Mouse (Mus musculus) hindbrain, embryonic 14.5 days (tissue): ENCODE measurements around the gene Slc26a8. TPM values are rescaled to one million over a fixed set of nuclear protein-coding genes. Genes with fewer than 3 reads are reported as not detected.

Experiments used
- ATAC-seq: fragments of 200-750 bp; cut with Nextera tagmentation; 2 replicates; pipeline ENCODE4 v1.8.0; 2017; ENCODE audit warnings: moderate number of reproducible peaks, mild to moderate bottlenecking, moderate TSS enrichment, moderate library complexity; ENCODE audit not compliant: low FRiP score
- DNase-seq: peaks from one replicate; pipeline ENCODE4 v3.0.0-alpha.2; 2015; ENCODE audit warnings: low spot score
- H3K27ac ChIP-seq: fragments of 300-500 bp; sonication (generic); 2 replicates; pipeline ENCODE4 v1.5.1; 2014; ENCODE audit warnings: mild to moderate bottlenecking, moderate library complexity
- H3K27me3 ChIP-seq: fragments of 300-500 bp; sonication (generic); 2 replicates; pipeline ENCODE4 v1.6.1; 2014; ENCODE audit warnings: mild to moderate bottlenecking, low read length, mixed read lengths; ENCODE audit not compliant: control insufficient read depth, insufficient read depth
- H3K36me3 ChIP-seq: fragments of 300-500 bp; sonication (generic); replicated peaks from 2 replicates; pipeline ENCODE4 v1.6.1; 2014; ENCODE audit not compliant: control insufficient read depth, insufficient read depth
- H3K4me1 ChIP-seq: fragments of 300-500 bp; sonication (generic); replicated peaks from 2 replicates; pipeline ENCODE4 v1.6.1; 2014; ENCODE audit warnings: antibody characterized with exemption, low read length, mixed read lengths; ENCODE audit not compliant: control insufficient read depth, insufficient read depth
- H3K4me2 ChIP-seq: fragments of 300-500 bp; sonication (generic); replicated peaks from 2 replicates; pipeline ENCODE4 v1.6.1; 2014; ENCODE audit warnings: mild to moderate bottlenecking, moderate library complexity
- H3K4me3 ChIP-seq: fragments of 300-500 bp; sonication (generic); replicated peaks from 2 replicates; pipeline ENCODE4 v1.5.1; 2014; ENCODE audit warnings: mild to moderate bottlenecking, low read length
- H3K9ac ChIP-seq: fragments of 300-500 bp; sonication (generic); 2 replicates; pipeline ENCODE4 v1.6.1; 2014
- H3K9me3 ChIP-seq: fragments of 300-500 bp; sonication (generic); 2 replicates; pipeline ENCODE4 v1.6.1; 2016; ENCODE audit warnings: low read length; ENCODE audit not compliant: control insufficient read depth
- WGBS: fragments of 180-500 bp; shearing (Covaris S2); extraction: QIAGEN DNeasy Blood & Tissue Kit; methylation state at CpG from one replicate; pipeline ENCODE4 v1.1.7; 2014; 5-methylcytosine and 5-hydroxymethylcytosine counted together
- polyA plus RNA-seq: library from polyadenylated mRNA; unstranded; fragments of >200 nt; fragmentation: Nextera tagmentation; extraction: Ambion mirVana; gene quantifications from 2 replicates; pipeline ENCODE4 v1.2.1, GENCODE M21; 2014

Slc26a8 gene
- polyA plus RNA-seq, 1 experiment from 2014 or later, result 1.8 TPM

DNA sequence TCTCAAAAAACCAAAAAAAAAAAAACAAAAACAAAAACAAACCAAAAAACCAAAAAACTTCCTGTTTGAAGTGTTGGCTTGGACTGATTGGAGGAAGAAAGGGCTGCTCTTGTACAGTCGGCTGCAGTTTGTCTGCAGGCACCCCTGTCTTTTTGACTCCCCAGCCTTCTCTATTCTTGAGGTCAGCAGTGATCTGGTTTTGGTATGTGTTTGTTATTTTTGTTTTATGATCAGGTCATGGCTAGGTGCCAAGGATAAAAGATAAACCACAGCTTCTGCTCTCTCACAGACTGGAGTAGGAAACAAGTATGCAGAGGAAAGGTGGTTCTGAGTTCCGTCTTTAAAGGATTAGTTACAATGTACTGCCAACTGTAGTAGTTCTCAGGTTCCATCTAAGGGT, 12.6 kb upstream of the Slc26a8 start:
- ATAC-seq (no peak), DNase-seq (no peak)
- no peak overlapping the region for H3K9ac ChIP-seq
- H3K9me3 ChIP-seq, result no peaks in the 10 kb centered on the region
- 88% methylated on average over 2 of the region's 2 CpGs for WGBS
- no peaks in the 10 kb centered on the region for H3K27me3 ChIP-seq
- H3K4me1 ChIP-seq, result peaks cover 3% of the 10 kb centered on the region; the same call in 1 of the 2 replicates
- H3K27ac ChIP-seq, result no peak overlapping the region
- H3K36me3 ChIP-seq, result no peaks in the 10 kb centered on the region
- no peak overlapping the region for H3K4me3 ChIP-seq
- no peak overlapping the region for H3K4me2 ChIP-seq

DNA sequence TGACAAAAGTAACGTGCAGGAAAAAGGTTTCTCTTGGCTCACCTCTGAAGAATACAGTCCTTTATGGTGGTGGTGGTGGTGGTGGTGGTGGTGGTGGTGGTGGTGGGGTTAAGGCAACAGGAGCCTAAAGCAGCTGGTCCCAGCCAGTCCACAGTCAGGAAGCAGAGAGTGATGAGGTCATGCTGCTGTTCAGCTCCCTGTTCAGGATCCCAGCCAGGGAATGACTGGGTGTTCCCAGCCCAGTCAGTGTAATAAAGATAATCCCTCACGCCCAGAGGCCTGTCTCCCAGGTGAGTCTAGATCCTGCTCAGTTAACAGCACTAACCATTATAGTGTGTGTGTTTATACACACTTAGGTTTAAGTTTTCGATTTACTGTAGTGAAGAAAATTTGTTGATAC, 11.7 kb upstream of the Slc26a8 start:
- Histone ChIP-seq H3K36me3 (no peaks in the 10 kb centered on the region), H3K4me2 (no peak overlapping the region), H3K27ac (no peak overlapping the region), H3K9ac (no peak overlapping the region), H3K4me1 (peaks cover 9% of the 10 kb centered on the region; the same call in 1 of the 2 replicates), H3K4me3 (no peak overlapping the region), H3K9me3 (no peaks in the 10 kb centered on the region), H3K27me3 (no peaks in the 10 kb centered on the region)
- DNase-seq (no peak), ATAC-seq (no peak)
- 94% methylated on average over 3 of the region's 3 CpGs for WGBS

DNA sequence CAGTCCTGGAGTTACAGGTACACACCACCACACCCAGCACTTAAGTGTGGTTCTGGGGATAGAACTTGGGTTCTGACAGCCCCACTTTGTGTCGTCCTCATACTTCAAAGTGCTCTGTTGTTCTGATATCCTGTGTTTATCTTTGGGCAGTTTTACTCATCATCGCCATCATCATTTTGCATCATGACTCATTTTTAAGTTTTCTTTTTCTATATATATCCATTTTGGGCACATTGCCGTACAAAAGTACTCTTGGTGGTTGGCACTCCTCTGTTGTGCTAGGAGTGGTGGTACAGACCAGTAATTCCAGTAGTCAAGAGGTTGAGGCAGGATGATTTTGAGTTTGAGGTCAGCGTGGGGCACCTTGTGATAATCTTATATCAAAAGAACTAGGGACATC, 11.1 kb upstream of the Slc26a8 start:
- Histone ChIP-seq H3K27me3 (no peaks in the 10 kb centered on the region), H3K9me3 (no peaks in the 10 kb centered on the region), H3K4me3 (no peak overlapping the region), H3K4me1 (peaks cover 9% of the 10 kb centered on the region; the same call in 1 of the 2 replicates), H3K4me2 (no peak overlapping the region), H3K27ac (no peak overlapping the region), H3K9ac (no peak overlapping the region), H3K36me3 (no peaks in the 10 kb centered on the region)
- WGBS, result 95% methylated on average over 4 of the region's 4 CpGs
- no peak for ATAC-seq
- no peak for DNase-seq

DNA sequence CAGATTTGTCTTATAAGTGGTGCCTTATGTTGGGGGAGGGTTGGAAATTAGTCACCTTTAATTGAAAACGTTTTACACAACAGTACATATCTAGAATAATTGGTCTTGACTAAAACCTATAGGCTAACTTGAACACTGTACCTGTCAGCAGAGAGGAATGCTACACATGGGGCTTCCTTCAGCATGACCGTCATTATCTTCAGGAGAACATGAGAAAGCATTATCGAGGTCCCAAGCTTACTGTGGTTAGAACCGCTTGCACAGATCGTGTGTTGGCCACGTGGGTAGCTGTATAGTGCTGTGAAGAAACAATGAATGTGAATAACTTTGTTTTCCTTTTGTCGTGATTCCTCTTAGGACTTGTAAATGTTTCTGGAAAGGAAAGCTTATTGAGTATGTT, 9.8 kb upstream of the Slc26a8 start:
- H3K4me3 ChIP-seq, result no peak overlapping the region
- no peak overlapping the region for H3K27ac ChIP-seq
- 83% methylated on average over 7 of the region's 7 CpGs for WGBS
- H3K4me2 ChIP-seq, result no peak overlapping the region
- H3K4me1 ChIP-seq, result peaks cover 9% of the 10 kb centered on the region; the same call in 1 of the 2 replicates
- no peaks in the 10 kb centered on the region for H3K27me3 ChIP-seq
- no peaks in the 10 kb centered on the region for H3K9me3 ChIP-seq
- ATAC-seq (no peak), DNase-seq (no peak)
- H3K36me3 ChIP-seq, result no peaks in the 10 kb centered on the region
- no peak overlapping the region for H3K9ac ChIP-seq

DNA sequence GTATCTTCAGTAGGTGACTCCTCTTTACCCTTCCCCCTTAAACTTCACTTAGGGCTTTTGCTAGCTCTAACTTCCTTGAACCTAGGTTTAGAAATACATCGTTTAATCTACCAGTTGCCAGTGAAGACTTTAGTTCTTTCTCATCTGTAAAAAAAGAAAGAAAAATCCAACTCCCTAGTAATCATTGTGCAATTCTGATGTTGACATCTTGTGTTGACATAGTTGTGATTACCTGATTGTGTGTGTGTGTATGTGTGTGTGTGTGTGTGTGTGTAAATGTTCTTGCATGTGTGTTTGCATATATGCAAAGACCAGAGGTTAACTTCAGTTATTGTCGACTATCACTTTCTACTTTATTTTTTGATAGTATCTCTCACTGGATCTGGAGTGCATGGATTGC, 8.6 kb upstream of the Slc26a8 start:
- DNase-seq (no peak), ATAC-seq (no peak)
- no peak overlapping the region for H3K9ac ChIP-seq
- H3K4me3 ChIP-seq, result no peak overlapping the region
- no peak overlapping the region for H3K27ac ChIP-seq
- H3K27me3 ChIP-seq, result no peaks in the 10 kb centered on the region
- 90% methylated on average over 2 of the region's 2 CpGs for WGBS
- no peaks in the 10 kb centered on the region for H3K9me3 ChIP-seq
- no peaks in the 10 kb centered on the region for H3K36me3 ChIP-seq
- H3K4me1 ChIP-seq, result peaks cover 12% of the 10 kb centered on the region
- no peak overlapping the region for H3K4me2 ChIP-seq

DNA sequence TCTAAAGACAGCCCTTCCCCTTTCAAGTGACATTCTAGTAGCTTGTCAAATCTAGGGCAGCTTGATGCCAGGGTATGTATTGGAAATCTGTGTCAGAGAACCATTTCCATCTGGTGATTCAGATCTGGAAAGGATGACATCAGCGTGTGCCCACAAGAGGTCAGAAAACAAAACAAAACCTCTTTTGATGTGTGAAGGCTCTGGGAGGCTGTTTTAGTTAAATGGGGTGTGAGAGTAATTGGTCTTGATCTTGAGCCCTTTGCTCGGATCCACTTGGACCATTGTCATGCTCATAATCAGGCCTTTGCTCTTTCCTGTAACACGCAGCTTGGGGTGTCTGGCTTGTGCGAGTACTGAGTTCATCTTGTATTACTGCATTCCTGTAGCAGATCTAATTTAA, 8.2 kb upstream of the Slc26a8 start:
- Histone ChIP-seq H3K4me2 (no peak overlapping the region), H3K4me1 (peaks cover 16% of the 10 kb centered on the region), H3K9me3 (no peaks in the 10 kb centered on the region), H3K27me3 (no peaks in the 10 kb centered on the region), H3K9ac (no peak overlapping the region), H3K27ac (no peak overlapping the region), H3K4me3 (no peak overlapping the region), H3K36me3 (no peaks in the 10 kb centered on the region)
- DNase-seq, result no peak
- 44% methylated on average over 4 of the region's 4 CpGs for WGBS
- no peak for ATAC-seq

DNA sequence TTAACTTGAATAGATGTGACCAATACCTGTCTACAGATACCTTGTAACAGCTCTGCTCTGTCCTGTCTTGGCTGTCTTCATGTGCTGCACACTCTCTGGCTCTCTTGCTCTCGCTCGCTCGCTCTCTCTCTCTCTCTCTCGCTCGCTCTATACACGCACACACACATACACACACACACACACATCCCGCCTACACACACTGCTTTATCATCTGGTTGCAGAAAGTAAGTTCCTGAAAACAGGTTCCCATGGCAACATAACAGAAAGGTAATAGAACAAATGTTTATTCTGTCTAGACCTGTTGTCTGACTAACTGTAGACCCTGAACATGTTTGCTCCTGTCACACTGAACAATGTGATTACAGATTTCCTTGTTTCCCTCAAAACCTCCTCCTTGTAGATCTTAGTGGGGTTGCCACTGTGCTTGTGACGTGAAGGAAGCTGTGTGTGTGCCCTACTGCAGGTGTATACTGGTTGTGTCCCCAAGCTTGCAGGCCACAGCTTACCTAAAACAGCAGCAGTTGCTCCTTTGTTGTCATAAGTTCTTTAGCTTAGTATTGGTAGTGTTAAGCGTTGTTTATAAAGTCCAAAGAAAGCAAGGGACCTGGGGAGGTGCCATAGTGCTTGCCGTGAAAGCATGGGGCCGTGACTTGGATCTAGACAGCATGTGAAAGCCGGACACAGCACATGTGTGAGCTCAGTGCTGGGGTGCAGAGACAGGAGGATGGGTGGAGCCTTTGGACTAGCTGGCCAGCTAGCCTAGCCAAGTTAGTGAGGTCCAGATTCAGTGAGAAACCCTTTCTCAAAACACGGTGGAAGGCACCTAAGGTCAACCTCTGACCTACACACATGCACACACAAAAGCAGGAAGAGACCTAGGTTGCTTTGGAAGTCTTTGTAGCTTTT, 7.5 kb upstream of the Slc26a8 start:
- H3K27me3 ChIP-seq, result no peaks in the 10 kb centered on the region
- H3K27ac ChIP-seq, result no peak overlapping the region
- H3K9me3 ChIP-seq, result no peaks in the 10 kb centered on the region
- H3K9ac ChIP-seq, result no peak overlapping the region
- ATAC-seq (no peak), DNase-seq (no peak)
- no peak overlapping the region for H3K4me3 ChIP-seq
- H3K4me1 ChIP-seq, result peaks cover 23% of the 10 kb centered on the region
- WGBS, result 81% methylated on average over 13 of the region's 13 CpGs
- H3K36me3 ChIP-seq, result no peaks in the 10 kb centered on the region
- H3K4me2 ChIP-seq, result no peak overlapping the region

DNA sequence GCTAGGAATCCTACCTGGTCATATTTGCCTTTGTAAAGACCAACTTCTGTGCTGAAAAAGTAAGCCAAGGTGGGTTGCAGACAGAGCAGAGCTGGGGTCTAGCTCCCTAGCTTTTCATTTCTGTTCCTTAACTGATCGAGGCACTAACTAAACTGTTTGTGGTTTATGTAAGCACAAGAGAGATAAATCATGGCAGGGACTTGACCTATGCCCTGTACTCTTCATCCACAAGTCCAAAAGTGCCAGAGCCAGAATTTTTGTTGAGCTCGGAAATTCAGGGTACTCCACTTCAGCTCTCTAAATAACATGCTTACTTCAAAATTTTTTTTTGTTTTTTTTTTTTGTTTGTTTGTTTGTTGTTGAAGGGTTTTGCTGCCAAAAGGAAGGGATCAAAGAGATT, 6.6 kb upstream of the Slc26a8 start:
- Histone ChIP-seq H3K4me1 (peaks cover 24% of the 10 kb centered on the region), H3K36me3 (no peaks in the 10 kb centered on the region), H3K27me3 (no peaks in the 10 kb centered on the region), H3K4me2 (no peak overlapping the region), H3K9ac (no peak overlapping the region), H3K27ac (no peak overlapping the region), H3K4me3 (no peak overlapping the region), H3K9me3 (no peaks in the 10 kb centered on the region)
- no peak for ATAC-seq
- DNase-seq, result no peak
- 65% methylated on average over 2 of the region's 2 CpGs for WGBS

DNA sequence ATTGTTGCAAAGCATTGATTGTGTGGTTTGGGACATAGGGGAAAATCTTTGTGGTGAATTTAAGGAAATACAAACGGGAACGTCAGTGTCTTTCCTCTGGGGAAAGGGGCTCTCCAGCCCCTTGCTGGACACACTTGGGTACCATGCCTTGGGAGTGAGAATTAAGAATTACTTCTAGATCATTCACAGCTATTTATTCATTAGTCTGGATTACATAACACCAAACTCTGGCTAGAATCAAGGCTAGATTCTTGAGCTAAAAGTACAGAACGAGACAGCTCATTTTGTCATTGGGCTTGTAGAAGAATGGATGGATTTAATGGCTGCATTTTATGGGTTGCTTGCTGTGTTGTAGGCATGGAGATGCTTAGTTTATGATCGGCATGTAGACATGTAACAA, 4.8 kb upstream of the Slc26a8 start:
- no peak for ATAC-seq
- H3K4me2 ChIP-seq, result no peak overlapping the region
- no peaks in the 10 kb centered on the region for H3K9me3 ChIP-seq
- H3K4me1 ChIP-seq, result peaks cover 24% of the 10 kb centered on the region
- H3K36me3 ChIP-seq, result no peaks in the 10 kb centered on the region
- H3K9ac ChIP-seq, result no peak overlapping the region
- H3K27me3 ChIP-seq, result no peaks in the 10 kb centered on the region
- DNase-seq, result no peak
- H3K27ac ChIP-seq, result no peak overlapping the region
- 80% methylated on average over 4 of the region's 4 CpGs for WGBS
- H3K4me3 ChIP-seq, result no peak overlapping the region
